Mouse (Mus musculus): ENCODE data around the gene BC048562.
A peak's percentile ranks its signal among the peaks of the same experiment; 100 is the strongest.

DNA sequence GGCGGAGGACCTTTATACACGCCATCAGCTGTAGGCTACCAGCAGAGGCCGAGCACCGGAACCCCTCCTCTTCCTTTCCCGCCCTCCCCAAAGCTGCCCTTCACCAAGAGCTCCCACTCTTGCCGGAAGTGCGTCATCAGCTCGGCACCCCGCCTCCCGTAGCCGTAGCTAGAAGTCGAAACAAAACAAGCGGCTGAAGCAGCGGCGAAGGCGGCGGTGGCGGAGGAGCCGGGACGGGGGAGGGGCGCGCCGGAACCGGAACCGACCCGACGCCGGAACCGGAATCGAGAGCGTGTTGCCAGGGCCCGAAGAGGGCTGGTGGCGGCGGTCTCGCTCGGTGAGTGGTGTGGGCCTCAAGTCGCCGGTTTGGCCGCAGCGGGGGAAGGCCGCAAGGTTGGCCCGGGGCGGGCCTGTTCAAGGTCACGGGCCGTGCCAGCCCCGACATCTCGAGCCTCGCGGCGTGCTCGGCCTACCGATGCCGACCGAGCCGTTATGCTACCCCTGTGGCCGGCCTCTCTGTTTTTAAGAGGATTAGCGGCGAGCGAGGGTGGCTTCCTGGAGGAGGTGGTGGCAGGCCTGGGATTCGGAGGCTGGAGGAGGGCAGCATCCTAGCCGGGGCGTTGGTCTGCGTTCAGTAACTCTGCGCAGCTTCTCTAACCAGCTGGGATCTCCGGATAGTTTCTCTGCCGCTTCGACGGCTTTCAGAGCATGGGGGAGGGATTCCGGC is 54.4 kb downstream of the BC048562 start, which contains the start of gene Usp19:
- peak; percentile 2; the same call in 1 of the 2 replicates for TF ChIP-seq POLR2A (IDR thresholded peaks at IDR 0.05; ENCODE audit: extremely low read depth, insufficient read depth, low read length)
- TF ChIP-seq CTCF (IDR thresholded peaks at IDR 0.05; ENCODE audit: extremely low read depth, insufficient read depth, low read length), result no peak
